Comparison of ENCODE assay signal across 17 mouse cellular contexts in the genomic region with DNA sequence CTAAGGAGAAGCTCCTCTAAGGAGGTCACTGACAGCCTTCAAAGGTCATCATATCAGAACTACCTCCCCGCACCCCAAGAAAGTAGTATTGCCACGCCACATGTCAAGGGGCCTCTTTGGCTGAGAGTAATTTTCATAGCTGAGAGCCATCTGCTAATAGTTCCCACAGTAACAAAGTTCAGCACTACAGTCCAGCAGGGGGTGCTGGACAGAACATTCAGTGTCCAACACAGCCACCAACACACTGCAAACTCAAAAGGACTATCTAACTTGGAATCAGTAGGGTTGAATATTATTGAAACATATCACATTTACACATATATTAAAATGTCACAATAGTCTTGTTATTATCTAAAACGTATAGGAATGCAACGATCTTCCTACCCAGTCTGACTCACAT. TPM values are rescaled to one million over a fixed set of nuclear protein-coding genes. Genes with fewer than 3 reads are reported as not detected.
A peak's percentile ranks its signal among the peaks of the same experiment; 100 is the strongest.
DNase-seq lines count a peak whose midpoint lies in the region; ATAC-seq and TF ChIP-seq lines count a peak whose summit lies in the region.
"Had no signal": no experiment of that assay in that cellular context is flagged by ENCODE, and none has a peak within 500 bp of the region (broad histone marks: within the 10 kb centered on the region; RNA-seq: fewer than 3 reads in every experiment).

No protein-coding gene starts in this region.

- DNase-seq in cerebellum, postnatal 25 days = peak; percentile 23 to 49
- no peak for DNase-seq in cerebellum, adult 9-10 months
- DNase-seq in kidney, adult 9 months = peak; percentile 15
- DNase-seq in midbrain, postnatal 0 days (ENCODE audit: low spot score) = no peak
- no peak for DNase-seq in midbrain, embryonic 10.5 days (ENCODE audit: low spot score)
- DNase-seq in limb, embryonic 10.5 days (ENCODE audit: low spot score) = no peak
- DNase-seq in hindbrain, embryonic 11.5 days (ENCODE audit: low spot score) = no peak
- DNase-seq: adrenal gland, adult 8-10 months; layer of hippocampus, postnatal 36 days; right cerebral cortex, postnatal 25 days; thymus, postnatal 14 days had no signal

- no peaks in the 10 kb centered on the region for H3K27me3 ChIP-seq in kidney, embryonic 14.5 days (ENCODE audit: control insufficient read depth, insufficient read depth, low read length)
- no peaks in the 10 kb centered on the region; the same call in 1 of the 2 replicates for H3K27me3 ChIP-seq in midbrain, postnatal 0 days (ENCODE audit: insufficient read depth, low read length)
- H3K27me3 ChIP-seq in midbrain, embryonic 10.5 days (ENCODE audit: low read depth, poor library complexity, severe bottlenecking) = peaks cover 38% of the 10 kb centered on the region
- peaks cover 38% of the 10 kb centered on the region for H3K27me3 ChIP-seq in limb, embryonic 10.5 days (ENCODE audit: low read depth, poor library complexity, severe bottlenecking)
- H3K27me3 ChIP-seq in hindbrain, embryonic 11.5 days (ENCODE audit: control insufficient read depth, insufficient read depth, low read length) = peaks cover 2% of the 10 kb centered on the region; the same call in 1 of the 2 replicates
- H3K27me3 ChIP-seq: megakaryocyte, embryonic 14.5 days had no signal

- H3K4me2 ChIP-seq in kidney, embryonic 14.5 days (replicated peaks; ENCODE audit: low read depth, low read length) = no peak overlapping the region
- H3K4me2 ChIP-seq in midbrain, postnatal 0 days (ENCODE audit: low read depth, low read length, poor library complexity, severe bottlenecking) = no peak overlapping the region
- no peak overlapping the region for H3K4me2 ChIP-seq in hindbrain, embryonic 11.5 days (replicated peaks; ENCODE audit: low read depth, low read length)
- H3K4me2 ChIP-seq: heart, embryonic 13.5 days; hindbrain, embryonic 15.5 days had no signal

- no peaks in the 10 kb centered on the region for H3K9me3 ChIP-seq in kidney, embryonic 14.5 days (ENCODE audit: control insufficient read depth, low read length)
- H3K9me3 ChIP-seq in midbrain, postnatal 0 days (ENCODE audit: low read length) = no peaks in the 10 kb centered on the region
- no peaks in the 10 kb centered on the region for H3K9me3 ChIP-seq in midbrain, embryonic 10.5 days (replicated peaks)
- H3K9me3 ChIP-seq in limb, embryonic 10.5 days (replicated peaks) = no peaks in the 10 kb centered on the region
- no peaks in the 10 kb centered on the region for H3K9me3 ChIP-seq in hindbrain, embryonic 11.5 days (ENCODE audit: control insufficient read depth, low read length)
- H3K9me3 ChIP-seq: embryonic facial prominence, embryonic 10.5 days; heart, embryonic 13.5 days; hindbrain, embryonic 15.5 days had no signal

- ATAC-seq in kidney, embryonic 14.5 days (ENCODE audit: low FRiP score, low TSS enrichment) = no peak
- no peak for ATAC-seq in midbrain, postnatal 0 days (ENCODE audit: low FRiP score)
- ATAC-seq in hindbrain, embryonic 11.5 days (ENCODE audit: low FRiP score) = no peak

- 89% methylated on average over 4 of the region's 4 CpGs for WGBS in kidney, embryonic 14.5 days
- 84% methylated on average over 4 of the region's 4 CpGs for WGBS in midbrain, postnatal 0 days
- 89% methylated on average over 4 of the region's 4 CpGs for WGBS in midbrain, embryonic 10.5 days
- WGBS in limb, embryonic 10.5 days = 79% methylated on average over 4 of the region's 4 CpGs
- 83% methylated on average over 4 of the region's 4 CpGs for WGBS in hindbrain, embryonic 11.5 days

- H3K27ac ChIP-seq in kidney, embryonic 14.5 days (ENCODE audit: low read depth, low read length) = no peak overlapping the region
- no peak overlapping the region for H3K27ac ChIP-seq in midbrain, postnatal 0 days (ENCODE audit: low read depth, low read length)
- no peak overlapping the region for H3K27ac ChIP-seq in midbrain, embryonic 10.5 days (replicated peaks)
- H3K27ac ChIP-seq in limb, embryonic 10.5 days = no peak overlapping the region
- no peak overlapping the region for H3K27ac ChIP-seq in hindbrain, embryonic 11.5 days (ENCODE audit: low read depth, low read length)
- H3K27ac ChIP-seq: embryonic facial prominence, embryonic 10.5 days; heart, embryonic 13.5 days; hindbrain, embryonic 15.5 days had no signal

- no peak overlapping the region for H3K4me3 ChIP-seq in kidney, embryonic 14.5 days (ENCODE audit: low read length)
- no peak overlapping the region for H3K4me3 ChIP-seq in midbrain, postnatal 0 days (ENCODE audit: low read depth, low read length)
- H3K4me3 ChIP-seq in midbrain, embryonic 10.5 days = no peak overlapping the region
- no peak overlapping the region for H3K4me3 ChIP-seq in limb, embryonic 10.5 days
- no peak overlapping the region for H3K4me3 ChIP-seq in hindbrain, embryonic 11.5 days (ENCODE audit: low read depth, low read length)
- H3K4me3 ChIP-seq: embryonic facial prominence, embryonic 10.5 days; heart, embryonic 13.5 days; hindbrain, embryonic 15.5 days; megakaryocyte, embryonic 14.5 days; myocyte had no signal

- no peaks in the 10 kb centered on the region for H3K36me3 ChIP-seq in kidney, embryonic 14.5 days (ENCODE audit: control insufficient read depth, insufficient read depth, low read length)
- H3K36me3 ChIP-seq in midbrain, postnatal 0 days (ENCODE audit: insufficient read depth, low read length) = no peaks in the 10 kb centered on the region
- H3K36me3 ChIP-seq in midbrain, embryonic 10.5 days = no peaks in the 10 kb centered on the region
- no peaks in the 10 kb centered on the region for H3K36me3 ChIP-seq in limb, embryonic 10.5 days
- no peaks in the 10 kb centered on the region for H3K36me3 ChIP-seq in hindbrain, embryonic 11.5 days (ENCODE audit: control insufficient read depth, insufficient read depth, low read length)
- H3K36me3 ChIP-seq: embryonic facial prominence, embryonic 10.5 days; heart, embryonic 13.5 days; hindbrain, embryonic 15.5 days had no signal

- H3K9ac ChIP-seq in kidney, embryonic 14.5 days (ENCODE audit: low read depth, low read length) = no peak overlapping the region
- no peak overlapping the region for H3K9ac ChIP-seq in midbrain, postnatal 0 days (replicated peaks; ENCODE audit: low read length, poor library complexity, severe bottlenecking)
- no peak overlapping the region for H3K9ac ChIP-seq in hindbrain, embryonic 11.5 days (ENCODE audit: low read depth, low read length)
- H3K9ac ChIP-seq: heart, embryonic 13.5 days; hindbrain, embryonic 15.5 days had no signal

- H3K4me1 ChIP-seq in kidney, embryonic 14.5 days (ENCODE audit: control insufficient read depth, insufficient read depth, low read length) = no peaks in the 10 kb centered on the region; the same call in 1 of the 2 replicates
- H3K4me1 ChIP-seq in midbrain, postnatal 0 days (ENCODE audit: insufficient read depth, low read length) = no peaks in the 10 kb centered on the region; the same call in 1 of the 2 replicates
- peaks cover 20% of the 10 kb centered on the region for H3K4me1 ChIP-seq in midbrain, embryonic 10.5 days
- peaks cover 14% of the 10 kb centered on the region for H3K4me1 ChIP-seq in limb, embryonic 10.5 days
- no peaks in the 10 kb centered on the region; the same call in 1 of the 2 replicates for H3K4me1 ChIP-seq in hindbrain, embryonic 11.5 days (replicated peaks; ENCODE audit: control insufficient read depth, insufficient read depth, low read length)

- TF ChIP-seq CTCF in midbrain, postnatal 0 days (IDR thresholded peaks at IDR 0.05) = peak; percentile 27

RNA-seq across cellular contexts. Expression of a gene that starts 2.6 kb away (rescaled TPM):
- polyA plus RNA-seq in kidney, embryonic 14.5 days (2014; fragmentation: Nextera tagmentation; extraction: Ambion mirVana) = 0.33 and 0.60 TPM in 2 replicates
- 6.8 and 7.9 TPM in 2 replicates for total RNA-seq in midbrain, postnatal 0 days (2014; rRNA removed)
- polyA plus RNA-seq in midbrain, postnatal 0 days (2015; fragmentation: Nextera tagmentation; extraction: Ambion mirVana) = 2.0 TPM in 2 replicates
- polyA plus RNA-seq in midbrain, embryonic 10.5 days (2016; fragmentation: Nextera tagmentation; extraction: Ambion mirVana) = 0.20 and 0.42 TPM in 2 replicates
- polyA plus RNA-seq in limb, embryonic 10.5 days (2016; fragmentation: Nextera tagmentation; extraction: Ambion mirVana) = 0.04 and 0.06 TPM in 2 replicates
- 0.77 and 0.78 TPM in 2 replicates for polyA plus RNA-seq in hindbrain, embryonic 11.5 days (2014; fragmentation: Nextera tagmentation; extraction: Ambion mirVana)
- polyA plus RNA-seq: myocyte had no signal

Comparison
In these comparisons a context has a peak if more than half of its experiments do, and no peak if none do; other contexts are left out.
1. DNase-seq: peak in cerebellum, postnatal 25 days (2 of 2) and kidney, adult 9 months (single experiment); none in cerebellum, adult 9-10 months (single experiment), midbrain, postnatal 0 days (single experiment), midbrain, embryonic 10.5 days (single experiment), limb, embryonic 10.5 days (single experiment) and hindbrain, embryonic 11.5 days (single experiment).